Mouse (Mus musculus) adrenal gland, postnatal 0 days (tissue): Measurements from ENCODE around the gene 1700017D01Rik. TPM values are rescaled to one million over a fixed set of nuclear protein-coding genes. Genes with fewer than 3 reads are reported as not detected.

ENCODE experiments used
- polyA plus RNA-seq: library from polyadenylated mRNA; unstranded; fragments of >200 nt; fragmentation: Nextera tagmentation; extraction: Ambion mirVana; gene quantifications from 2 replicates; pipeline ENCODE4 v1.2.1, GENCODE M21; 2015

Gene 1700017D01Rik
- polyA plus RNA-seq = not detected in 2 replicates

DNA sequence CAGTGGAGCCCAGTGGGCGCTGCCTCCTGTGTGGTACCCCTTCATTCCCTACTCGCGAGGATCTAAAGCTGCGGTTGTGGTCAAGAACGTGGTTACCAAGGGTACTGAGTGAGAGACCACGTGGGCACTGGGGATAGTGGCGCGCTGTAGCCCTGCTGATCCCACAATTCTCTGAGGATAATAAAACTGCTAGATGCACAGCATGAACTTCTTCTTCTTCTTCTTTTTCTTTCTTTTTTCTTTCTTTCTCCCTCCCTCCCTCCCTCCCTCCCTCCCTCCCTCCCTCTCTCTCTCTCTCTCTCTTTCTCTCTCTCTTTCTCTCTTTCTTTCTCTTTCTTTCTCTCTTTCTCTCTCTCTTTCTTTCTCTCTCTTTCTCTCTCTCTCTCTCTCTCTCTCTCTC, at the start of gene 1700017D01Rik:
TSS of gene 1700017D01Rik (minus strand) at position 101 of the 400 bp plus-strand sequence.

DNA sequence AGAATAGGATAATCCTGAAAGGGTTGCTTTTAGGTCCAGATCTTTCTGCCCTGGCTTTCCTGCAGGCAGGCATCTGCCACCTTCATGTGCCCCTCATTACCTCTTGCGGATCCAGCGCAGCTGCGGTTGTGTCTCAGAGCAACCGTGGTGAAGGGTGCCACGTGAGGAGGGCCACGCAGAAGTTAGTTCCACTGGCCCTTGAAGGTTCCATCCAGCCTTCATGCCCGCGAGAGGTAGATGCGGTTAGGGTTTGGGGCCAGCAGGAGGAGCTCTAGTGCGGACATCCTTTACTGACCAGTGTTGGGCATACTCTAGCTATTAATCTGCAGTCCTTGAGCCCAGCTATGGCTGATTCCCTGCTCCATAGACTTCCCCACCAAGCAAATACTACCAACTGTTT, 34.5 kb upstream of the 1700017D01Rik start, which contains the start of gene 1700025F22Rik:
TSS of gene 1700025F22Rik (minus strand) at position 149 of the 400 bp plus-strand sequence.

DNA sequence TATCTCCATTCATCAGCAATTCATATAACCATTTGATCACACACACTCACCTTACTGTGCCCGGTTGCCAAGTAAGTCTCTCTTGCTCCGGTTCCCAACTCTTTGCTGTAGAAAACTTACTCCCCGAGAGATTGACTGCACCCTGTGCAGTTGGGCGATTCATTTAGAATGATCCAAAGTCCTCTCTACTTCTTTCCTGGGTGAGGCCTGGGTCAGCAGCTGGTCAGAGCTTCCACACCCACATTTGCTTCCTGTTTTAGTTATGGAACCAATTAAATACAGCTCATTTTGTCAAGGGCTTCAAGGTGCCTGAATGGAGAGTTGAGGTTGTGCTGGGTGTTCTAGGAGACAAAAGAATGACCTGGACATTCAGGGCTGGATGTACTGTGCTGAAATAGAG, 49.7 kb downstream of the 1700017D01Rik start, which contains the start of gene Ms4a8a:
TSS of gene Ms4a8a (minus strand) at position 169 of the 400 bp plus-strand sequence.

Other genes with a start within 250 kb of the 1700017D01Rik start
- 74.4 and 98.8 TPM in 2 replicates for gene Tmem109, start 248.9 kb downstream of the 1700017D01Rik start, polyA plus RNA-seq
- gene Prpf19, start 235.6 kb downstream of the 1700017D01Rik start, polyA plus RNA-seq = 26.1 and 41.2 TPM in 2 replicates
- gene Zp1, start 210.2 kb downstream of the 1700017D01Rik start, polyA plus RNA-seq = not detected in 2 replicates
- not detected in 2 replicates for gene Ptgdr2, start 193.7 kb downstream of the 1700017D01Rik start, polyA plus RNA-seq
- 10.8 and 19.5 TPM in 2 replicates for gene Ccdc86, start 181.6 kb downstream of the 1700017D01Rik start, polyA plus RNA-seq
- 21.2 and 34.7 TPM in 2 replicates for gene Ms4a10, start 156.2 kb downstream of the 1700017D01Rik start, polyA plus RNA-seq
- gene Ms4a15, start 137.6 kb downstream of the 1700017D01Rik start, polyA plus RNA-seq = 0.06 and 0.37 TPM in 2 replicates
- gene Ms4a18, start 112.8 kb downstream of the 1700017D01Rik start, polyA plus RNA-seq = not detected in 2 replicates
- 0.23 and 0.50 TPM in 2 replicates for gene Ms4a8a, start 49.8 kb downstream of the 1700017D01Rik start, polyA plus RNA-seq
- gene 1700025F22Rik, start 34.4 kb upstream of the 1700017D01Rik start, polyA plus RNA-seq = not detected in 2 replicates
- gene Ms4a13, start 65.9 kb upstream of the 1700017D01Rik start, polyA plus RNA-seq = not detected in 2 replicates
- not detected in 2 replicates for gene Ms4a12, start 101.6 kb upstream of the 1700017D01Rik start, polyA plus RNA-seq
- 0.60 and 1.1 TPM in 2 replicates for gene Ms4a1, start 135.4 kb upstream of the 1700017D01Rik start, polyA plus RNA-seq
- not detected in 2 replicates for gene Ms4a5, start 153.0 kb upstream of the 1700017D01Rik start, polyA plus RNA-seq
- gene Ms4a14, start 183.6 kb upstream of the 1700017D01Rik start, polyA plus RNA-seq = 0.05 and 0.15 TPM in 2 replicates
- gene Ms4a7, start 205.3 kb upstream of the 1700017D01Rik start, polyA plus RNA-seq = 23.8 and 28.7 TPM in 2 replicates
- gene Ms4a4a, start 244.6 kb upstream of the 1700017D01Rik start, polyA plus RNA-seq = 13.8 and 15.1 TPM in 2 replicates